Mouse (Mus musculus) B cell, adult 2 months (primary cell): Measurements from ENCODE around the gene Cyp2ab1.

ENCODE experiments used
- DNase-seq, 2 experiments: peaks; one replicate each; pipeline ENCODE4 v3.0.0; 2022

The Cyp2ab1 gene

DNA sequence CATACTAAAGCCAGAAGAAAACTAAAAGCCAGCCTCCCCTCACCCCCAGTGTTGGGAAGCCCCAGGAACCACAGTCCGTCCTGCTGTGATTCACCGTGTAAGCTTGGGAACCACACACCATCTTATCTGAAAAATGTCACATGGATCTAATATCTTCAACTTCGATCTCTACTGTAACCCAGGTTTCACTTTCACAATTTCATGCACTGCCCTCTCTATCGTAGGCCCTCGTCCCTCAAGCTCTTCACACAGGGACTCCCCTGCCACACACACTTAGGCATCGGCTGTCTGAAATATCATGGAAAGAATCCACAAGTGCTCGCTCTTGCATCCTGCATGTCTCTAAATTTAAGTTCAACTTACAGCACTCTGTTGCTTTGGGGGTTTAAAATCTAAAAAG is 60.1 kb downstream of the Cyp2ab1 start:
- no peak for DNase-seq
